Mouse (Mus musculus) testis, adult 2 months (tissue): ENCODE measurements at regions not wholly inside any gene's neighbourhood (a gene's known extent, or its start where the extent isn't known, plus 50 kb on each side); places are given as distances from the start of the nearest gene placed in this dataset.
A peak's percentile ranks its signal among the peaks of the same experiment; 100 is the strongest.

ENCODE experiments used
- H3K27ac ChIP-seq: fragments of 200-500 bp; 2 replicates; pipeline ENCODE4 v1.5.1; 2012; ENCODE audit warnings: low read depth, low read length; ENCODE audit not compliant: control insufficient read depth, insufficient read depth
- H3K27me3 ChIP-seq: fragments of 200-500 bp; 2 replicates; pipeline ENCODE4 v1.6.1; 2012; ENCODE audit warnings: mild to moderate bottlenecking, low read length, moderate library complexity; ENCODE audit not compliant: control insufficient read depth, insufficient read depth
- H3K36me3 ChIP-seq: fragments of 200-500 bp; 2 replicates; pipeline ENCODE4 v1.6.1; 2012; ENCODE audit warnings: mild to moderate bottlenecking, low read length; ENCODE audit not compliant: control insufficient read depth, insufficient read depth
- H3K4me1 ChIP-seq: fragments of 200-500 bp; 2 replicates; pipeline ENCODE4 v1.6.1; 2012; ENCODE audit warnings: low read length; ENCODE audit not compliant: control insufficient read depth, insufficient read depth
- H3K4me3 ChIP-seq: fragments of 200-500 bp; 2 replicates; pipeline ENCODE4 v1.5.1; 2012; ENCODE audit warnings: low read depth, mild to moderate bottlenecking, low read length, moderate library complexity, mixed read lengths; ENCODE audit not compliant: control insufficient read depth
- CTCF ChIP-seq: fragments of 200-500 bp; IDR thresholded peaks from 2 replicates; pipeline ENCODE4 v1.5.1; 2012; ENCODE audit warnings: low read depth, mild to moderate bottlenecking, inconsistent platforms, low read length, moderate library complexity; ENCODE audit not compliant: control insufficient read depth, insufficient read depth, insufficient replicate concordance
- POLR2A ChIP-seq: fragments of 200-500 bp; IDR thresholded peaks from 2 replicates; pipeline ENCODE4 v1.6.1; 2012; ENCODE audit warnings: low read depth, mild to moderate bottlenecking, inconsistent platforms, low read length, moderate library complexity; ENCODE audit not compliant: control insufficient read depth

DNA sequence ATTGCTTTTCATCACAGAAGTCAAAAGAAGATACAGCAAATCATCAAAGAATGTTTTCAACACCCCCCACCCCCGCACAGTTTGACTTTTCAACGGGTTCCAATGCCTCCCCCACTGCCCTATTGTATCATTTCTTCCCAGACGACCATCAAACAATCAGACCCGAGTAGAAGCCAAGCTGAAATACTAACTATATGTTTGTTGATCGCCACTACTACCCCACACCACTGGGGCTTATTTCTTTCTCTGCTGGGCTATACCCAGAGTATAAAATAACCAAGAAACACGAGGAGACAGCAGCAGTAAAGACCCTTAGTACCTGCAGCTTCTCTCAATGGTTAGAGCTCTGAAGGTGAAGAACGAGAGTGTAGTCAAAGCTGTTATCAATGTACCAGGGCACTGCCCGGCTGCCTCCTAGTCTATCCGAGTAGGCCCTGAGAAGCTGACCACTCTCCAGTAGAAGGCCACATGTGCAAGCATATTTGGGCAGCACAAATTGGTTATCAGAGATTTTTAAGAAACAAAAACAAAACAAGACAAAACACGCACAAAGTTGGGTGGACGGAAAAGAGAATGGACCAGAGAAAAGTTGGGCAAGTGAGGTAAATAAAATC lies 76.7 kb upstream of the Ccn6 start:
- Histone ChIP-seq H3K4me3 (no peak overlapping the region), H3K27ac (no peak overlapping the region), H3K36me3 (no peaks in the 10 kb centered on the region), H3K27me3 (no peaks in the 10 kb centered on the region), H3K4me1 (peaks cover 5% of the 10 kb centered on the region; the same call in 1 of the 2 replicates)
- TF ChIP-seq POLR2A (no peak), CTCF (no peak)

DNA sequence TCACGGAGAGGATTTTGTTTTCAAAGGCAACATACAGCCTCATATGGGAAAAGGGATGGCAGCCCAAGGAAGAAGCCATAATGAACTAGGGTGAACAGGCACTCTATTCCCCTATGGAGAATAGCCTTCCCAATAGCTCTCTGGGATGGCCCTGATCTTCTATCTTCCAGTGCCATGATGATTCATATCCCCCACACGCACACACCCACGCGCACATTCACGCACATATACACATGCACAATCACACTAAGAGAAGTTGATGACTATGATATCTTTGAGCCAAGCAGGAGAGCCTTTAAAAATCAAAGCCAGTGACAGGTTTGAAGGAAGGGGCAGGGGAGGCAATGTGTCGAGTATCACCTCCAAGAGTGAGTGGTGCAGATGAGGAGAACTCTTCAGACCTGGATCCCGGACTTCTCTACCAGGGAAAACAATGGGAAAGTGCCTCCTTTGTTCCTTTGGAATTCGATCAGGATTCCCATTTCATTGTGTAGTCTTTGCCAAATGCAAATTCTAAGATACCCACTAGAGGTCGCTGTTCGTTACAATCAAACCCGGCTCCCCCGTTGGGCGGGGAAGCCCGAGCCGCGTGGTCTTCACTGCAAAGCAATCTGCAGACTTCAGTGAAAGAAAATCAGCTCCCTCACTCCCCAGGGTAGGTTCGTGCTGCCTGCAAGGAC lies 76.0 kb upstream of the Ccn6 start:
- no peaks in the 10 kb centered on the region for H3K36me3 ChIP-seq
- TF ChIP-seq POLR2A (no peak), CTCF (peak; percentile 65; the same call in 1 of the 2 replicates)
- no peak overlapping the region for H3K4me3 ChIP-seq
- H3K27ac ChIP-seq: no peak overlapping the region
- no peaks in the 10 kb centered on the region for H3K27me3 ChIP-seq
- H3K4me1 ChIP-seq: peaks cover 5% of the 10 kb centered on the region; the same call in 1 of the 2 replicates

DNA sequence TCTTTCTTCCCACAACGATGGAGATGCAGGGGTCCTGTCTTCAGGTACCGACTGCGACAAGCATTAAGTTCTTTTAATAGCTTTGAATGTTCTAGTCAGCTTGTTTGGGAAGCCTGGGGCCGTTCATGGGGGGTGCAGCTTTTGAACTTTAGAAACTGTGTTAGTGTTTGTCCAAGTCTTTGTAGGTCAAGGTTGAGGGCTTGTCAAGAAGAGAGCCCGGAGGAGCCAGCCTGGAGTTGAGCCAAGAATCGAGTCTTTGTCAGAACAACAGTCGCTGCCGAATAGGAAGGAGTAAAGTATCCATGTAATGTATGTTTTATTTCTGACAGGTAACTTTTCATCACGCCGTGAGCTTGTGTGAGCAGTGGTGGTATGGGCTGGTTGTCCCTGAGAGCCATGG lies 75.0 kb upstream of the Ccn6 start:
- H3K4me1 ChIP-seq: peaks cover 5% of the 10 kb centered on the region
- no peak overlapping the region for H3K27ac ChIP-seq
- TF ChIP-seq POLR2A (no peak), CTCF (no peak)

DNA sequence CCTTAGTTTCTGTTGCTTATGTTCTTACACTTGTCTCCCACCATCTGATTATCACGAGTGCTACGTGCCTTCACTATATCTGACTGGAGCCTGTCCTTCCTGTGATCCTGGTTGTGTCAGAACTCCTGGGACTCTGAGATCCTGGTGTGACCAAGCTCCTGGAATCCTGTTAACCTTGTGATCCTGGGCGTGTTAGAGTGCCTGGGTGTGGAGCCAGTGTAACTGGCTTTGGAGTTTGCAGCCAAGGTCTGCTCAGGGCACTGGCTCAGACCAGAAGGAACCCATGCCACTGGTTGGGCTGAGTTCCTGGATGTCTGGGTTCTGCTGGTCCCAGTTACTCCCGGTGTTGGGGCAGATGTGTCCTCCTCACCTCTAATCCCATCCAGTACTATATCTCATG lies 74.0 kb upstream of the Ccn6 start:
- no peaks in the 10 kb centered on the region for H3K27me3 ChIP-seq
- TF ChIP-seq POLR2A (no peak), CTCF (no peak)

More for the DNA sequence above, 75.0 kb upstream of the Ccn6 start:
- Histone ChIP-seq H3K4me3 (no peak overlapping the region), H3K27me3 (no peaks in the 10 kb centered on the region), H3K36me3 (no peaks in the 10 kb centered on the region)

GRCm38 (mm10) chr10:39233926-39234450 lies 70.4 kb upstream of the Ccn6 start:
- H3K27me3 ChIP-seq: no peaks in the 10 kb centered on the region
- no peak overlapping the region for H3K4me3 ChIP-seq
- TF ChIP-seq CTCF (no peak), POLR2A (no peak)
- H3K27ac ChIP-seq: no peak overlapping the region
- H3K36me3 ChIP-seq: no peaks in the 10 kb centered on the region
- H3K4me1 ChIP-seq: peaks cover 5% of the 10 kb centered on the region

More for the DNA sequence above, 74.0 kb upstream of the Ccn6 start:
- H3K36me3 ChIP-seq: no peaks in the 10 kb centered on the region
- H3K4me1 ChIP-seq: peaks cover 10% of the 10 kb centered on the region
- H3K27ac ChIP-seq: no peak overlapping the region
- H3K4me3 ChIP-seq: no peak overlapping the region

DNA sequence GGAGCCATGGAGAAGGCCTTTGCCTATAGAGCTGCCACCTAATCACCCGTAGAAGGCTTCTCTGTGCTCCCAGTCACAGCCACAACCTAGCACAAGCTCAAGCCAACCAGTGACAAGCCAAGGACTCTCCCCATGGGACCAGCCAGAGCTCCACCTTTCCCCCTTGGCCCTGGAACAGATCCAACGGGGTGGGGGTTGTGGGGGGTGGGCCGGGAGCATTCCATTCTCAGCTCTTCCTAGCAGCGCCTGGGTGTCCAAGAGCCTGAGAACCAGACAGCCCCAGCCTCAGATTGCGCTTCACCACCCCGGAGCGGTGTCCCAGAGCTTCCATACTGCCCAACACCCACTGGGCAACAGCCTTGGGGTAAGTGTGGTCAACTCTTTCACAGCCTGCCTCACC lies 69.6 kb upstream of the Ccn6 start:
- Histone ChIP-seq H3K27me3 (no peaks in the 10 kb centered on the region), H3K36me3 (no peaks in the 10 kb centered on the region), H3K4me1 (peaks cover 5% of the 10 kb centered on the region), H3K27ac (no peak overlapping the region), H3K4me3 (no peak overlapping the region)
- TF ChIP-seq POLR2A: no peak
- TF ChIP-seq CTCF: no peak

- Histone ChIP-seq H3K36me3 (no peaks in the 10 kb centered on the region), H3K27me3 (no peaks in the 10 kb centered on the region), H3K4me1 (peaks cover 5% of the 10 kb centered on the region), H3K27ac (no peak overlapping the region), H3K4me3 (no peak overlapping the region)
- TF ChIP-seq POLR2A (no peak), CTCF (no peak)
These were observed 67.2 kb upstream of the Ccn6 start for GRCm38 (mm10) chr10:39230634-39231410.
